ENCODE assay signal across 8 mouse cellular contexts in genomic region chrX:106219171-106220032, GRCm38 (mm10). TPM values are rescaled to one million over a fixed set of nuclear protein-coding genes. Genes with fewer than 3 reads are reported as not detected.
DNase-seq lines count a peak whose midpoint lies in the region; ATAC-seq and TF ChIP-seq lines count a peak whose summit lies in the region.

No protein-coding gene starts in this region.

- no peaks in the 10 kb centered on the region for H3K9me3 ChIP-seq in ES-E14 (ENCODE audit: control insufficient read depth, insufficient read depth, low read depth, low read length)
- H3K9me3 ChIP-seq in forebrain, embryonic 15.5 days = no peaks in the 10 kb centered on the region
- H3K9me3 ChIP-seq in neural tube, embryonic 15.5 days (replicated peaks) = no peaks in the 10 kb centered on the region

- peak overlapping the region; percentile 37 for H3K4me2 ChIP-seq in forebrain, embryonic 15.5 days (replicated peaks)
- peak overlapping the region; percentile 53 for H3K4me2 ChIP-seq in neural tube, embryonic 15.5 days

- no peak overlapping the region for H3K27ac ChIP-seq in ES-E14 (ENCODE audit: insufficient read depth, low read depth, low read length, poor library complexity, severe bottlenecking)
- H3K27ac ChIP-seq in forebrain, embryonic 15.5 days (replicated peaks) = peak overlapping the region; percentile 92
- peak overlapping the region; percentile 90 for H3K27ac ChIP-seq in neural tube, embryonic 15.5 days (replicated peaks)

- intact Hi-C loops in heart, postnatal 25 days (cut with DNase I) = no loop called here

- peak overlapping the region; percentile 76 for H3K9ac ChIP-seq in ES-E14 (ENCODE audit: insufficient read depth, low read depth, low read length, poor library complexity, severe bottlenecking)
- H3K9ac ChIP-seq in forebrain, embryonic 15.5 days (replicated peaks) = peak overlapping the region; percentile 87
- H3K9ac ChIP-seq in neural tube, embryonic 15.5 days (replicated peaks) = peak overlapping the region; percentile 61

- peak overlapping the region; percentile 77 to 78 for H3K4me3 ChIP-seq in ES-E14 (ENCODE audit: insufficient read depth in 1 of 2, low read depth in 1 of 2, low read length in 2 of 2, poor library complexity in 1 of 2, severe bottlenecking in 1 of 2)
- peak overlapping the region; percentile 60 for H3K4me3 ChIP-seq in forebrain, embryonic 15.5 days
- H3K4me3 ChIP-seq in neural tube, embryonic 15.5 days (replicated peaks) = peak overlapping the region; percentile 57

- peak; percentile 45 for DNase-seq in ES-E14 (ENCODE audit: low read depth, low spot score)
- peak; percentile 70 for DNase-seq in cerebellum, adult 11 months
- peak; percentile 46 for DNase-seq in heart, postnatal 25 days (ENCODE audit: low spot score)
- DNase-seq in layer of hippocampus, adult 18-20 months (ENCODE audit: low spot score in 2 of 2) = peak; percentile 68 to 76
- peak; percentile 70 to 77 for DNase-seq in lung, adult 18-20 months
- peak; percentile 73 for DNase-seq in testis, postnatal 10 days (ENCODE audit: low spot score)

- no peaks in the 10 kb centered on the region for H3K4me1 ChIP-seq in ES-E14 (ENCODE audit: control insufficient read depth in 2 of 2, insufficient read depth in 2 of 2, low read length in 2 of 2, poor library complexity in 1 of 2)
- H3K4me1 ChIP-seq in forebrain, embryonic 15.5 days = no peaks in the 10 kb centered on the region
- H3K4me1 ChIP-seq in neural tube, embryonic 15.5 days = no peaks in the 10 kb centered on the region; the same call in 1 of the 2 replicates

- ATAC-seq in forebrain, embryonic 15.5 days (replicated peaks) = peak; percentile 95
- ATAC-seq in neural tube, embryonic 15.5 days (ENCODE audit: low FRiP score) = peak; percentile 95

- in situ Hi-C loops in ES-E14 (cut with MboI; ENCODE audit: low sequenced_read_pairs in 2 of 2, unreplicated experiment in 2 of 2) = no loop called here

- H3K36me3 ChIP-seq in ES-E14 (ENCODE audit: control insufficient read depth, insufficient read depth, low read length, poor library complexity, severe bottlenecking) = no peaks in the 10 kb centered on the region
- no peaks in the 10 kb centered on the region for H3K36me3 ChIP-seq in forebrain, embryonic 15.5 days
- H3K36me3 ChIP-seq in neural tube, embryonic 15.5 days = no peaks in the 10 kb centered on the region

- H3K27me3 ChIP-seq in forebrain, embryonic 15.5 days = no peaks in the 10 kb centered on the region
- no peaks in the 10 kb centered on the region for H3K27me3 ChIP-seq in neural tube, embryonic 15.5 days (replicated peaks)

- WGBS in forebrain, embryonic 15.5 days = 24% methylated on average over 52 of the region's 60 CpGs
- 24% methylated on average over 58 of the region's 60 CpGs for WGBS in neural tube, embryonic 15.5 days

TF ChIP-seq in ES-E14, 5 proteins besides CTCF, POLR2A, EP300 and RAD21:
- TF ChIP-seq ZC3H11A (IDR thresholded peaks at IDR 0.05; ENCODE audit: borderline replicate concordance, low read depth, low read length) (no peak), HCFC1 (IDR thresholded peaks at IDR 0.05; ENCODE audit: borderline replicate concordance, insufficient read depth, low read length) (no peak), ZNF384 (IDR thresholded peaks at IDR 0.05; ENCODE audit: low read depth, low read length) (no peak), CHD2 (IDR thresholded peaks at IDR 0.05; ENCODE audit: low read depth, low read length) (no peak), MAFK (IDR thresholded peaks at IDR 0.05; ENCODE audit: insufficient read depth, low read depth, low read length) (no peak)

RNA-seq across cellular contexts. Expression of gene Taf9b, which starts 1.6 kb away (rescaled TPM):
- total RNA-seq in ES-E14 (2012; rRNA removed) = 2.1 and 2.7 TPM in 2 replicates
- polyA plus RNA-seq in forebrain, embryonic 15.5 days (2015; fragmentation: Nextera tagmentation; extraction: Ambion mirVana) = 11.4 and 14.5 TPM in 2 replicates
- total RNA-seq in heart, postnatal 25 days (2021) = 10 to 100 TPM in 1 of 2 experiments, 1 to 10 TPM in 1; 7.4 to 10.1 TPM
- total RNA-seq in layer of hippocampus, adult 18-20 months (2021) = 10 to 100 TPM; 25.5 to 27.2 TPM
- polyA plus RNA-seq in neural tube, embryonic 15.5 days (2015; fragmentation: Nextera tagmentation; extraction: Ambion mirVana) = 19.9 and 21.4 TPM in 2 replicates

RNA-seq across cellular contexts. Expression of gene Pgk1, which starts 32.5 kb away (rescaled TPM):
- total RNA-seq in ES-E14 (2012; rRNA removed) = 521 and 542 TPM in 2 replicates
- polyA plus RNA-seq in forebrain, embryonic 15.5 days (2015; fragmentation: Nextera tagmentation; extraction: Ambion mirVana) = 262 and 269 TPM in 2 replicates
- total RNA-seq in heart, postnatal 25 days (2021) = 100 to 1,000 TPM; 586 to 594 TPM
- total RNA-seq in layer of hippocampus, adult 18-20 months (2021) = 100 to 1,000 TPM; 432 to 469 TPM
- 288 and 308 TPM in 2 replicates for polyA plus RNA-seq in neural tube, embryonic 15.5 days (2015; fragmentation: Nextera tagmentation; extraction: Ambion mirVana)

RNA-seq across cellular contexts. Expression of gene Fnd3c2, which starts 35.8 kb away (rescaled TPM):
- 0.09 TPM in 1 of 2 replicates, not detected in the other for total RNA-seq in ES-E14 (2012; rRNA removed)
- polyA plus RNA-seq in forebrain, embryonic 15.5 days (2015; fragmentation: Nextera tagmentation; extraction: Ambion mirVana) = not detected in 2 replicates
- total RNA-seq in heart, postnatal 25 days (2021) = not detected
- total RNA-seq in layer of hippocampus, adult 18-20 months (2021) = not detected
- polyA plus RNA-seq in neural tube, embryonic 15.5 days (2015; fragmentation: Nextera tagmentation; extraction: Ambion mirVana) = not detected in 2 replicates
